Mouse (Mus musculus) heart, postnatal 0 days (tissue): ENCODE results near the gene Rtn4ip1. TPM values are rescaled to one million over a fixed set of nuclear protein-coding genes. Genes with fewer than 3 reads are reported as not detected.

Source experiments
- ATAC-seq: fragments of 200-750 bp; cut with Nextera tagmentation; 2 replicates; pipeline ENCODE4 v1.8.0; 2017; ENCODE audit warnings: low read depth, moderate number of reproducible peaks, moderate library complexity; ENCODE audit not compliant: insufficient read depth
- DNase-seq: peaks from one replicate; pipeline ENCODE4 v3.0.0-alpha.2; 2016; ENCODE audit warnings: low spot score
- H3K27ac ChIP-seq: fragments of 300-500 bp; sonication (generic); 2 replicates; pipeline ENCODE4 v1.5.1; 2014; ENCODE audit warnings: low read depth, mild to moderate bottlenecking
- H3K27me3 ChIP-seq: fragments of 300-500 bp; sonication (generic); 2 replicates; pipeline ENCODE4 v1.6.1; 2014; ENCODE audit warnings: low read length, mixed read lengths; ENCODE audit not compliant: control insufficient read depth, insufficient read depth
- H3K36me3 ChIP-seq: fragments of 300-500 bp; sonication (generic); replicated peaks from 2 replicates; pipeline ENCODE4 v1.6.1; 2014; ENCODE audit warnings: low read length, mixed read lengths; ENCODE audit not compliant: control insufficient read depth, insufficient read depth
- H3K4me1 ChIP-seq: fragments of 300-500 bp; sonication (generic); 2 replicates; pipeline ENCODE4 v1.6.1; 2014; ENCODE audit warnings: antibody characterized with exemption; ENCODE audit not compliant: control insufficient read depth, insufficient read depth
- H3K4me2 ChIP-seq: fragments of 300-500 bp; sonication (generic); 2 replicates; pipeline ENCODE4 v1.6.1; 2014; ENCODE audit warnings: low read depth, mild to moderate bottlenecking, low read length, moderate library complexity
- H3K4me3 ChIP-seq: fragments of 300-500 bp; sonication (generic); 2 replicates; pipeline ENCODE4 v1.5.1; 2014; ENCODE audit warnings: low read depth, low read length
- H3K9ac ChIP-seq: fragments of 300-500 bp; sonication (generic); replicated peaks from 2 replicates; pipeline ENCODE4 v1.6.1; 2014; ENCODE audit warnings: low read depth, low read length, mixed read lengths
- H3K9me3 ChIP-seq: fragments of 300-500 bp; sonication (generic); replicated peaks from 2 replicates; pipeline ENCODE4 v1.6.1; 2016; ENCODE audit warnings: low read length; ENCODE audit not compliant: control insufficient read depth
- CTCF ChIP-seq: IDR thresholded peaks from 2 replicates; pipeline ENCODE4 v1.5.1; 2016; ENCODE audit warnings: antibody characterized with exemption, control low read depth, low read depth
- EP300 ChIP-seq: IDR thresholded peaks from 2 replicates; pipeline ENCODE4 v1.6.1; 2016; ENCODE audit warnings: antibody characterized with exemption, low read depth
- WGBS: fragments of 180-500 bp; shearing (Covaris S2); extraction: QIAGEN DNeasy Blood & Tissue Kit; methylation state at CpG from one replicate; pipeline ENCODE4 v1.1.7; 2014; 5-methylcytosine and 5-hydroxymethylcytosine counted together
- polyA plus RNA-seq: library from polyadenylated mRNA; unstranded; fragments of >200 nt; fragmentation: Nextera tagmentation; extraction: Ambion mirVana; gene quantifications from 2 replicates; pipeline ENCODE4 v1.2.1, GENCODE M21; 2015
- total RNA-seq: library from RNA; depleted of rRNA; stranded (reverse); fragments of >200 nt; gene quantifications from 2 replicates; pipeline ENCODE4 v1.2.3, GENCODE M21; 2014; ENCODE audit warnings: low replicate concordance

Gene Rtn4ip1
- total and polyA plus RNA-seq, 2 experiments from 2014 or later = 12.0 to 32.9 TPM

DNA sequence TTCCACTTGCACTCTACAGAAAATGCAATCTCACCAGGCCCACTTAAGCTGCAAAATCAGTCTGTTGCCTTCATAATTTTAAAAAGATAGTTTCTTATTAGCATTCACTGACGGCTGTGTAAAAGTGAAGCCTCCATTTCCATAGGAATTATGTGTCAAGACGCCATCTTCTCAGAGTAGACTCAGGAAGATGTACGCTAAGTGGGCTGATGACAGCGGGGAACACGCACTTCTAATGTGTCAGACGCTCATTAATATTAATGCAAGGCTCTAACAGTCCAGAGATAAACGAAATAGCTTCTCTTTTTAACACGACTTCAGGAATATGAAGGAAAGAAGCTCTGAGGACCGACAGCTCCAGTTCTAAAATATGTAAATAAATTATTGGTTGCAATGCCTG, 13.9 kb upstream of the Rtn4ip1 start:
- Histone ChIP-seq H3K4me1 (no peaks in the 10 kb centered on the region), H3K4me2 (no peak overlapping the region), H3K9ac (no peak overlapping the region), H3K27me3 (no peaks in the 10 kb centered on the region), H3K36me3 (peaks cover 52% of the 10 kb centered on the region), H3K9me3 (no peaks in the 10 kb centered on the region), H3K27ac (no peak overlapping the region), H3K4me3 (no peak overlapping the region)
- TF ChIP-seq EP300 = no peak
- no peak for TF ChIP-seq CTCF
- 90% methylated on average over 9 of the region's 9 CpGs for WGBS
- DNase-seq = no peak
- no peak for ATAC-seq

DNA sequence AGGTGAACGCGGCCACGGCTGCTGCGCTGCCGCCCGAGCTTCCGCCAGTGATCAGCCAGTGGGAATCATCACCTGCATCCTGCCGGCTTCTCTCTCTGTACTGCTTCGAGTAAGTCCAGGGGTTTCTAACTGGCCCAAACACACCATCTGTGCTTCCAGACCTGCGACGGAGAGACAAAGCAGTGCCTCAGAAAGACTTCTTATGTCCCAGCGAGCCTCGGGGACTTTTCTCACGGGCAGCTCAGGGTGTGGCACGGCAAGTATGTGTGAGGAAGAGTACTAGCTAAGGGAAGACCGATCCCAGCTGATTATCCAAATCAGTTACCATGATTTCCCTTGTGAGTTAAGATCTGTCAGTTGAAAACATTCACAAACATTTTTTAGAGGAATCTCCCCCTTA, 12.6 kb upstream of the Rtn4ip1 start:
- Histone ChIP-seq H3K4me2 (no peak overlapping the region), H3K4me3 (no peak overlapping the region), H3K9me3 (no peaks in the 10 kb centered on the region), H3K36me3 (peaks cover 64% of the 10 kb centered on the region), H3K4me1 (no peaks in the 10 kb centered on the region), H3K27me3 (no peaks in the 10 kb centered on the region), H3K9ac (no peak overlapping the region), H3K27ac (no peak overlapping the region)
- no peak for ATAC-seq
- no peak for DNase-seq
- TF ChIP-seq CTCF (no peak), EP300 (no peak)
- 89% methylated on average over 16 of the region's 16 CpGs for WGBS

DNA sequence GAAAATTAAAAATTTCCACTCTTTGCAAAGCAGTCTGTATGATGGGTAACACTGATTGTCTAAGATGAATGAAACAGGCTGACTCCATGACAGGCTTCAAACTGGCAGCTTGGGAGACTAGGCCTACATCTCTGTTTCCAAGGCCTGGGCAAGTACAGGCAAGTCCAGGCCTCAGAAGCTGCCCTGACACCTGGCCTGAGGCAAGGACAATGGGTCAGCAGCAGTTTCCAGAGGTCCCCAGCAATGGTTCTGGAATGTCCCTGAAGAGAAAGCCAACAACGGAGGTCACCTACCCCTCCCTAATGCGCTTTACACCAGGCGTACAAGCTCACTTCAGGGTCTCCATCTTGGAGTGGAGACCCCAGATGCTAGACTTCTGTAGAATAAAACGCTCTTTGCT, 8.6 kb upstream of the Rtn4ip1 start:
- WGBS = 90% methylated on average over 4 of the region's 4 CpGs
- no peak overlapping the region for H3K27ac ChIP-seq
- TF ChIP-seq CTCF (no peak), EP300 (no peak)
- H3K4me2 ChIP-seq = no peak overlapping the region
- no peaks in the 10 kb centered on the region for H3K9me3 ChIP-seq
- H3K4me3 ChIP-seq = no peak overlapping the region
- no peaks in the 10 kb centered on the region for H3K4me1 ChIP-seq
- DNase-seq = no peak
- no peaks in the 10 kb centered on the region for H3K27me3 ChIP-seq
- peaks cover 64% of the 10 kb centered on the region for H3K36me3 ChIP-seq
- ATAC-seq = no peak
- H3K9ac ChIP-seq = no peak overlapping the region

DNA sequence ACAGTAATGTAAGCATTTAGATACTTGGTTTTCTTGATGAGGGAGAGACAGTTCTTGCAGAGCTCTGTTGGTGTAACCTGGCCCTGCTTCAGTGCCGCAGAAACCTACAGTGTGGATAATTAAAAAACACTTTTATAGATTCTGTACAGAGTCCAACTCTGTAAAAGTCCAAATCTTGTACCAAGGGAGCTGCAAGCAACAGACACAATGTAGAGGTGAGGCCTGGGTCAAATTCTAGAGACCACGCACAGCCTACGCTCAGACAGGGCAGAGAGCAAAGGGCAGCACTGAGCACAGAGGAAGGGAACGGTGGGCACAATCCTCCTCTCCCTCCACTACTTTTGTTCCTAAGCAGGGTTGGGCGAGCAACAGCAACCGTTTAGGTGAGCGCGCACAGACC, 5.5 kb upstream of the Rtn4ip1 start:
- TF ChIP-seq CTCF = no peak
- TF ChIP-seq EP300 = no peak
- no peak for DNase-seq
- Histone ChIP-seq H3K4me3 (no peak overlapping the region), H3K9me3 (no peaks in the 10 kb centered on the region), H3K27me3 (no peaks in the 10 kb centered on the region), H3K9ac (no peak overlapping the region), H3K36me3 (peaks cover 44% of the 10 kb centered on the region), H3K4me1 (0 out of 2 replicates have a peak, but pooled peaks cover 3% of the 10 kb centered on the region), H3K4me2 (no peak overlapping the region), H3K27ac (no peak overlapping the region)
- WGBS = 90% methylated on average over 8 of the region's 8 CpGs
- no peak for ATAC-seq

DNA sequence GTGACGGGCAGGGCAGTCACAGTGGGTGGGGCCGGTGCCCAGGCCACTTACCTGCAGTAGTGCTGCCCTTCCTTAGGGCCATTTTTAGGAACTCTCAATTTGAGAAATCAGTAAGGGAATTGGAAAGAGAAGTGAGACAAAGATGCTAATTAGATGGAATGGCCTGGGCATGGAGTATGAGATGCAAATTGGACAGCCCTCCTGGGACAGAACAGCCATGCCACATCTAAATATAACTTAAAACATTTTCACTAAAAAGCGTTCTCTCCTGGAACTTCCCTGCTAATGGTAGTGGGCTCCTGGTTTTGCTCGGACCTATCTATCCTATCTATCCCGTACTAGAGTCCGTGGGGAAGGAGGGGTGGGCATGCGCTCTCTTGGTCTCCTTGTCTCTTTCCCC, 3.3 kb upstream of the Rtn4ip1 start:
- Histone ChIP-seq H3K4me2 (no peak overlapping the region), H3K9ac (no peak overlapping the region), H3K4me1 (peaks cover 12% of the 10 kb centered on the region), H3K9me3 (no peaks in the 10 kb centered on the region), H3K27ac (no peak overlapping the region), H3K36me3 (peaks cover 32% of the 10 kb centered on the region), H3K27me3 (no peaks in the 10 kb centered on the region), H3K4me3 (no peak overlapping the region)
- TF ChIP-seq CTCF (no peak), EP300 (no peak)
- 81% methylated on average over 7 of the region's 7 CpGs for WGBS
- no peak for ATAC-seq
- DNase-seq = no peak

DNA sequence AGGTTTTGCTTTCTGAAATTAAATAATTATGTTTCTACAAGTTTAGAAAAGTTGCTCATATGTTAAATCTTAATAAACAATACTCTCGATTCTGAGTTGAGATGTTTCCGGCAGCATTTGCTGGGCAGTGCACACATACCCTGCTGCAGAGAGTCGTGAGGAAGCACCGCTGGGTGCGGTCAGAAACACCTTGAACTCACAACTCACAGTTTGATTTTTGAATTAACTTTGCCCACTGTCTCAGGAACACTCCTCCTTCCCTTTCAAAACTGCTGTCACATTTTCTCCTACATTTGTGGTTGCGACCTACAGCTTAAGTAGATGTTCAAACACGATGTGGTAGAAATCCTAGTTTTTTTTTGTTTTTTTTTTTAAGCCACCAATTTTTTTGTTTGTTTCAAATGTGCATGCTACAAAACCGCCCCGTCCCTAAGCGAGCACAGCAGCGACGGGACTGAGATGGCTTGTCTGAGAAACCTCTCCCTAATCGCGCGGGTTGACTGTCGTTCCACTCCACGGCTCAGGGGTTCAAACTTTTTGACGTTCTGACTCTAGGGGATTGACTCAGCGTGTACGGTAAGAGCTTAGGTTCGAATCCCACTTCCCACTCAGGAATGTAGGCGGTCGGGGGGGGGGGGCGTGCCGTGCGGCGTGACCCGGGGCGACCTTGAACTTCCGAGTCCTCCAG, 580 bp upstream of the Rtn4ip1 start:
- 4% methylated on average over 30 of the region's 30 CpGs for WGBS
- Histone ChIP-seq H3K27ac (peak overlapping the region; percentile 92), H3K4me1 (peaks cover 20% of the 10 kb centered on the region), H3K9ac (peak overlapping the region; percentile 80), H3K4me2 (peak overlapping the region; percentile 73), H3K36me3 (peaks cover 9% of the 10 kb centered on the region; the same call in 1 of the 2 replicates), H3K27me3 (no peaks in the 10 kb centered on the region), H3K9me3 (no peaks in the 10 kb centered on the region), H3K4me3 (peak overlapping the region; percentile 92)
- DNase-seq (peak; percentile 7), ATAC-seq (peak; percentile 60)
- no peak for TF ChIP-seq EP300
- no peak for TF ChIP-seq CTCF
